Mouse (Mus musculus): ENCODE results near the gene Cecr2. TPM values are rescaled to one million over a fixed set of nuclear protein-coding genes. Genes with fewer than 3 reads are reported as not detected.

The Cecr2 gene
- polyA plus RNA-seq, 1 experiment from 2014 or later: 4.0 TPM

- H3K9me3 ChIP-seq (ENCODE audit: control insufficient read depth, low read length): no peaks in the 10 kb centered on the region
- WGBS: 84% methylated on average over 9 of the region's 9 CpGs
These were observed 111.4 kb downstream of the Cecr2 start for GRCm38 (mm10) chr6:120777533-120777932.

GRCm38 (mm10) chr6:120778226-120778625, 112.1 kb downstream of the Cecr2 start:
- Histone ChIP-seq H3K4me3 (replicated peaks; ENCODE audit: low read length) (no peak overlapping the region), H3K36me3 (ENCODE audit: control insufficient read depth, insufficient read depth) (no peaks in the 10 kb centered on the region), H3K27me3 (replicated peaks; ENCODE audit: control insufficient read depth, insufficient read depth, low read length) (no peaks in the 10 kb centered on the region), H3K9me3 (ENCODE audit: control insufficient read depth, low read length) (no peaks in the 10 kb centered on the region), H3K9ac (replicated peaks; ENCODE audit: low read depth, low read length) (no peak overlapping the region), H3K27ac (ENCODE audit: low read length) (no peak overlapping the region), H3K4me2 (ENCODE audit: low read length) (no peak overlapping the region), H3K4me1 (replicated peaks; ENCODE audit: control insufficient read depth, insufficient read depth, low read length) (peaks cover 8% of the 10 kb centered on the region)
- no peak for ATAC-seq
- 62% methylated on average over 3 of the region's 3 CpGs for WGBS

More at GRCm38 (mm10) chr6:120777533-120777932, 111.4 kb downstream of the Cecr2 start:
- no peak overlapping the region for H3K4me2 ChIP-seq (ENCODE audit: low read length)
- peaks cover 12% of the 10 kb centered on the region for H3K4me1 ChIP-seq (replicated peaks; ENCODE audit: control insufficient read depth, insufficient read depth, low read length)
- no peak overlapping the region for H3K9ac ChIP-seq (replicated peaks; ENCODE audit: low read depth, low read length)
- no peaks in the 10 kb centered on the region for H3K27me3 ChIP-seq (replicated peaks; ENCODE audit: control insufficient read depth, insufficient read depth, low read length)
- H3K27ac ChIP-seq (ENCODE audit: low read length): no peak overlapping the region
- H3K36me3 ChIP-seq (ENCODE audit: control insufficient read depth, insufficient read depth): no peaks in the 10 kb centered on the region
- H3K4me3 ChIP-seq (replicated peaks; ENCODE audit: low read length): no peak overlapping the region
- no peak for ATAC-seq

GRCm38 (mm10) chr6:120782948-120783347, 116.8 kb downstream of the Cecr2 start:
- Histone ChIP-seq H3K4me2 (ENCODE audit: low read length) (no peak overlapping the region), H3K36me3 (ENCODE audit: control insufficient read depth, insufficient read depth) (no peaks in the 10 kb centered on the region), H3K9ac (replicated peaks; ENCODE audit: low read depth, low read length) (no peak overlapping the region), H3K27me3 (replicated peaks; ENCODE audit: control insufficient read depth, insufficient read depth, low read length) (no peaks in the 10 kb centered on the region), H3K4me3 (replicated peaks; ENCODE audit: low read length) (no peak overlapping the region), H3K4me1 (replicated peaks; ENCODE audit: control insufficient read depth, insufficient read depth, low read length) (no peaks in the 10 kb centered on the region), H3K9me3 (ENCODE audit: control insufficient read depth, low read length) (no peaks in the 10 kb centered on the region), H3K27ac (ENCODE audit: low read length) (no peak overlapping the region)
- ATAC-seq: no peak
- 85% methylated on average over 2 of the region's 2 CpGs for WGBS

GRCm38 (mm10) chr6:120784351-120784750, 118.2 kb downstream of the Cecr2 start:
- Histone ChIP-seq H3K27me3 (replicated peaks; ENCODE audit: control insufficient read depth, insufficient read depth, low read length) (no peaks in the 10 kb centered on the region), H3K36me3 (ENCODE audit: control insufficient read depth, insufficient read depth) (no peaks in the 10 kb centered on the region), H3K27ac (ENCODE audit: low read length) (no peak overlapping the region), H3K4me3 (replicated peaks; ENCODE audit: low read length) (no peak overlapping the region), H3K4me1 (replicated peaks; ENCODE audit: control insufficient read depth, insufficient read depth, low read length) (no peaks in the 10 kb centered on the region), H3K9ac (replicated peaks; ENCODE audit: low read depth, low read length) (no peak overlapping the region), H3K4me2 (ENCODE audit: low read length) (no peak overlapping the region), H3K9me3 (ENCODE audit: control insufficient read depth, low read length) (no peaks in the 10 kb centered on the region)
- WGBS: 40% methylated on average over 7 of the region's 7 CpGs
- ATAC-seq: no peak

GRCm38 (mm10) chr6:120788068-120788607, 122.0 kb downstream of the Cecr2 start:
- no peak overlapping the region for H3K4me3 ChIP-seq (replicated peaks; ENCODE audit: low read length)
- H3K36me3 ChIP-seq (ENCODE audit: control insufficient read depth, insufficient read depth): peaks cover 2% of the 10 kb centered on the region; the same call in 1 of the 2 replicates
- no peak overlapping the region for H3K9ac ChIP-seq (replicated peaks; ENCODE audit: low read depth, low read length)
- ATAC-seq: no peak
- H3K9me3 ChIP-seq (ENCODE audit: control insufficient read depth, low read length): no peaks in the 10 kb centered on the region
- no peaks in the 10 kb centered on the region for H3K4me1 ChIP-seq (replicated peaks; ENCODE audit: control insufficient read depth, insufficient read depth, low read length)
- no peak overlapping the region for H3K4me2 ChIP-seq (ENCODE audit: low read length)
- H3K27me3 ChIP-seq (replicated peaks; ENCODE audit: control insufficient read depth, insufficient read depth, low read length): no peaks in the 10 kb centered on the region
- no peak overlapping the region for H3K27ac ChIP-seq (ENCODE audit: low read length)
- 89% methylated on average over 5 of the region's 5 CpGs for WGBS

GRCm38 (mm10) chr6:120788904-120789303, 122.7 kb downstream of the Cecr2 start:
- no peak for ATAC-seq
- H3K4me2 ChIP-seq (ENCODE audit: low read length): no peak overlapping the region
- H3K27me3 ChIP-seq (replicated peaks; ENCODE audit: control insufficient read depth, insufficient read depth, low read length): no peaks in the 10 kb centered on the region
- no peak overlapping the region for H3K4me3 ChIP-seq (replicated peaks; ENCODE audit: low read length)
- peaks cover 5% of the 10 kb centered on the region; the same call in 1 of the 2 replicates for H3K36me3 ChIP-seq (ENCODE audit: control insufficient read depth, insufficient read depth)
- no peaks in the 10 kb centered on the region for H3K4me1 ChIP-seq (replicated peaks; ENCODE audit: control insufficient read depth, insufficient read depth, low read length)
- no peak overlapping the region for H3K27ac ChIP-seq (ENCODE audit: low read length)
- no peak overlapping the region for H3K9ac ChIP-seq (replicated peaks; ENCODE audit: low read depth, low read length)
- no peaks in the 10 kb centered on the region for H3K9me3 ChIP-seq (ENCODE audit: control insufficient read depth, low read length)

GRCm38 (mm10) chr6:120790153-120790552, 124.0 kb downstream of the Cecr2 start:
- Histone ChIP-seq H3K36me3 (ENCODE audit: control insufficient read depth, insufficient read depth) (peaks cover 13% of the 10 kb centered on the region), H3K9ac (replicated peaks; ENCODE audit: low read depth, low read length) (no peak overlapping the region), H3K27me3 (replicated peaks; ENCODE audit: control insufficient read depth, insufficient read depth, low read length) (no peaks in the 10 kb centered on the region), H3K4me1 (replicated peaks; ENCODE audit: control insufficient read depth, insufficient read depth, low read length) (no peaks in the 10 kb centered on the region), H3K4me2 (ENCODE audit: low read length) (no peak overlapping the region), H3K4me3 (replicated peaks; ENCODE audit: low read length) (no peak overlapping the region), H3K27ac (ENCODE audit: low read length) (no peak overlapping the region), H3K9me3 (ENCODE audit: control insufficient read depth, low read length) (no peaks in the 10 kb centered on the region)
- no peak for ATAC-seq
- 93% methylated on average over 10 of the region's 11 CpGs for WGBS

- Histone ChIP-seq H3K4me1 (replicated peaks; ENCODE audit: control insufficient read depth, insufficient read depth, low read length) (no peaks in the 10 kb centered on the region), H3K9me3 (ENCODE audit: control insufficient read depth, low read length) (no peaks in the 10 kb centered on the region), H3K4me2 (ENCODE audit: low read length) (no peak overlapping the region), H3K4me3 (replicated peaks; ENCODE audit: low read length) (no peak overlapping the region), H3K36me3 (ENCODE audit: control insufficient read depth, insufficient read depth) (peaks cover 17% of the 10 kb centered on the region), H3K27ac (ENCODE audit: low read length) (no peak overlapping the region), H3K9ac (replicated peaks; ENCODE audit: low read depth, low read length) (no peak overlapping the region), H3K27me3 (replicated peaks; ENCODE audit: control insufficient read depth, insufficient read depth, low read length) (no peaks in the 10 kb centered on the region)
- WGBS: 84% methylated on average over 5 of the region's 5 CpGs
- ATAC-seq: no peak
These were observed 124.5 kb downstream of the Cecr2 start for GRCm38 (mm10) chr6:120790717-120791116.

- Histone ChIP-seq H3K9me3 (ENCODE audit: control insufficient read depth, low read length) (no peaks in the 10 kb centered on the region), H3K36me3 (ENCODE audit: control insufficient read depth, insufficient read depth) (peaks cover 26% of the 10 kb centered on the region), H3K4me2 (ENCODE audit: low read length) (no peak overlapping the region), H3K9ac (replicated peaks; ENCODE audit: low read depth, low read length) (no peak overlapping the region), H3K27ac (ENCODE audit: low read length) (no peak overlapping the region), H3K4me1 (replicated peaks; ENCODE audit: control insufficient read depth, insufficient read depth, low read length) (no peaks in the 10 kb centered on the region), H3K4me3 (replicated peaks; ENCODE audit: low read length) (no peak overlapping the region), H3K27me3 (replicated peaks; ENCODE audit: control insufficient read depth, insufficient read depth, low read length) (no peaks in the 10 kb centered on the region)
- 0 out of 2 replicates have a peak, but pooled peaks have one; percentile 29 for ATAC-seq
- 76% methylated on average over 8 of the region's 8 CpGs for WGBS
These were observed 126.8 kb downstream of the Cecr2 start for GRCm38 (mm10) chr6:120792947-120793346.
